Mouse (Mus musculus) bone marrow, adult 2 months (tissue): ENCODE measurements around the gene Rilp. TPM values are rescaled to one million over a fixed set of nuclear protein-coding genes. Genes with fewer than 3 reads are reported as not detected.
A peak's percentile ranks its signal among the peaks of the same experiment; 100 is the strongest.

ENCODE experiments used
- H3K27ac ChIP-seq: fragments of 200-500 bp; 2 replicates; pipeline ENCODE4 v1.5.1; 2012; ENCODE audit warnings: low read depth, mild to moderate bottlenecking, control low read depth, inconsistent platforms, low read length; ENCODE audit not compliant: control insufficient read depth, poor library complexity, insufficient read depth
- H3K4me1 ChIP-seq: fragments of 200-500 bp; 2 replicates; pipeline ENCODE4 v1.6.1; 2011; ENCODE audit warnings: low read length; ENCODE audit not compliant: control insufficient read depth, insufficient read depth
- H3K4me3 ChIP-seq: fragments of 200-500 bp; replicated peaks from 2 replicates; pipeline ENCODE3; 2011; ENCODE audit warnings: mild to moderate bottlenecking, low read depth, low read length, control low read depth; ENCODE audit not compliant: control insufficient read depth
- CTCF ChIP-seq: fragments of 200-500 bp; IDR thresholded peaks from 2 replicates; pipeline ENCODE4 v1.5.1; 2011; ENCODE audit warnings: low read length, control low read depth; ENCODE audit not compliant: control insufficient read depth, insufficient read depth
- POLR2A ChIP-seq: fragments of 200-500 bp; IDR thresholded peaks from 2 replicates; pipeline ENCODE4 v1.6.1; 2011; ENCODE audit warnings: low read depth, mild to moderate bottlenecking, control low read depth, low read length, borderline replicate concordance; ENCODE audit not compliant: control insufficient read depth
- whole genome bisulfite sequencing: fragments of 180-500 bp; shearing (Covaris S2); methylation state at CpG from one replicate; pipeline ENCODE4 v1.1.7; 2018; 5-methylcytosine and 5-hydroxymethylcytosine counted together
- polyA plus RNA-seq: library from polyadenylated mRNA; stranded (reverse); fragments of >200 nt; gene quantifications from 2 replicates; pipeline ENCODE4 v1.2.4, GENCODE M21; 2011; ENCODE audit warnings: low replicate concordance; ENCODE audit not compliant: missing spikeins, insufficient read depth, insufficient read length

Rilp gene
- 1.3 and 3.2 TPM in 2 replicates for polyA plus RNA-seq

GRCm38 (mm10) chr11:75509741-75510626, at the start of gene Rilp:
TSS of gene Rilp (plus strand) at chr11:75510094.
- TF ChIP-seq POLR2A (no peak), CTCF (peak; percentile 22; the same call in 1 of the 2 replicates)
- 5% methylated on average over 43 of the region's 43 CpGs for WGBS
- peaks cover 4% of the 10 kb centered on the region; the same call in 1 of the 2 replicates for H3K4me1 ChIP-seq
- H3K27ac ChIP-seq = peak within 1 kb of the TSS; percentile 52
- peak within 1 kb of the TSS; percentile 56 for H3K4me3 ChIP-seq

DNA sequence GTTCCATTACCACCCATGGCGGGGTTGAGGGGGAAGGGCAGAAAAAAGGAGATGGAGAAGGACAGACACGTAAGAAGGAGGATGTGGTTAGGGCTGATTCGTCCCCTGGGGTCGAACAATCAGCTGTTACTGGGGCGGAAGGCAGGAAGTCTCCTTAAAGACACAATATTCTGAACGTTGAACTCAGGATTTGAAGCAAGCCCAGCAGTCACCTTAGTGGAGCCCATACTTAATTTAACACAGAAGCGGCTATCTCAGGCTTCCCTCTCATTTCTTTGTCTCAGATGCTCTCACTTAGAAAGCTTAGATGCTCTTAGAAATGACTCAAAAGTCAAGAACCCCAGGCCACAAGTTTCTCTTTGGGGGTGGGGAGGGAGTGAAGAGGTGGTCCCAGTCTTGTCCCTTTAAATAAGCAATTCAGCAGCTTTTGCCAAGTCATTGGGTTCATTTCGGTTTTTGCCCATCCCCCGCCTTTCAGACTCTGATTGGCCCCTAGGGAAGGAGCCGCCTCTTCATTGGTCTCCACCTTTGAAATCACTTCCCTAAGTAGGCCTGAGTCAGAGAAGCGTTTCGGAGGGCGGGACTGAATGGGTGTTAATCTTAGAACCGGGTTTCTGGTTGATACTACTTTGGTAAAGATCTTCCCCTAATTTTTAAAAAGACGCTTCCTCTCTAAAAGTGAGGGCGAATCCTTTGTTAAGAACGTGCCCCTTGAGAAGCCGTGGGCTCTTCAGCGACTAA, 49.6 kb upstream of the Rilp start:
- WGBS = under 1% methylated on average over 19 of the region's 19 CpGs
- peaks cover 7% of the 10 kb centered on the region; the same call in 1 of the 2 replicates for H3K4me1 ChIP-seq
- TF ChIP-seq CTCF = no peak
- TF ChIP-seq POLR2A = no peak
- H3K4me3 ChIP-seq = peak overlapping the region; percentile 56
- H3K27ac ChIP-seq = peak overlapping the region; percentile 92

GRCm38 (mm10) chr11:75460844-75461742, 48.8 kb upstream of the Rilp start, which contains the start of gene Tlcd2:
TSS of gene Tlcd2 (plus strand) at chr11:75461715.
- TF ChIP-seq CTCF = no peak
- TF ChIP-seq POLR2A = peak; percentile 99
- under 1% methylated on average over 46 of the region's 46 CpGs for WGBS
- Histone ChIP-seq H3K4me3 (peak within 1 kb of the TSS; percentile 75), H3K4me1 (peaks cover 7% of the 10 kb centered on the region; the same call in 1 of the 2 replicates), H3K27ac (peak within 1 kb of the TSS; percentile 92)

GRCm38 (mm10) chr11:75461743-75462252, 48.1 kb upstream of the Rilp start:
- under 1% methylated on average over 30 of the region's 30 CpGs for WGBS
- H3K4me1 ChIP-seq = peaks cover 6% of the 10 kb centered on the region; the same call in 1 of the 2 replicates
- no peak for TF ChIP-seq POLR2A
- no peak for TF ChIP-seq CTCF
- peak overlapping the region; percentile 74 for H3K27ac ChIP-seq
- peak overlapping the region; percentile 75 for H3K4me3 ChIP-seq

DNA sequence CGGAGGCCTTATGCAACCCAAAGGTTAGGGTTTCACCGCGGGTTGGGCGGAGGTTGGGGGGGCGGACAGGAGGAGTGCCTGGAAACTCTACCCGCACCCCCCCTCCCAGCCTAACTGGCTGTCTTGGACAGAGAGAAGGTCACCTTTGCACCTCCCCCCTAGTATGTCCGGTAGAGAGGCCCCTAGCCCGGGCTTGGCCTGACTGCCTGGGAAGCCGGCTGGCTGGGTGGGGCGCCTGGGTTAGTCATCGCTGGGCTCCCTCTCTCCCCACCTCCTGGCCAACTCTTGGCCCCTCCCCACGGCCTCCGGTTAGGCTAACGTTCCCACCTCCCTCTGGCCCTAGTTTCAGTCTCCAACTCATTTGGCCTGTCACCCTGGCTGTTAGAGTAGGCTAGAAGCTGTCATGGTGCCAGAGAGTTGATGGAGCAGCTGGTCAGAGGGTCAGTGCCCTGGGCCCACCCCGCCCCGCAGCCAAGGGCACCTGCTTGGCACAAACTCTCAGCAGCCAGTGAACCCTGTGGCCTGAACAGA, 47.6 kb upstream of the Rilp start:
- peak overlapping the region; percentile 75 for H3K4me3 ChIP-seq
- no peak for TF ChIP-seq POLR2A
- TF ChIP-seq CTCF = no peak
- peak overlapping the region; percentile 74 for H3K27ac ChIP-seq
- whole genome bisulfite sequencing = 9% methylated on average over 16 of the region's 16 CpGs
- H3K4me1 ChIP-seq = peaks cover 5% of the 10 kb centered on the region; the same call in 1 of the 2 replicates

DNA sequence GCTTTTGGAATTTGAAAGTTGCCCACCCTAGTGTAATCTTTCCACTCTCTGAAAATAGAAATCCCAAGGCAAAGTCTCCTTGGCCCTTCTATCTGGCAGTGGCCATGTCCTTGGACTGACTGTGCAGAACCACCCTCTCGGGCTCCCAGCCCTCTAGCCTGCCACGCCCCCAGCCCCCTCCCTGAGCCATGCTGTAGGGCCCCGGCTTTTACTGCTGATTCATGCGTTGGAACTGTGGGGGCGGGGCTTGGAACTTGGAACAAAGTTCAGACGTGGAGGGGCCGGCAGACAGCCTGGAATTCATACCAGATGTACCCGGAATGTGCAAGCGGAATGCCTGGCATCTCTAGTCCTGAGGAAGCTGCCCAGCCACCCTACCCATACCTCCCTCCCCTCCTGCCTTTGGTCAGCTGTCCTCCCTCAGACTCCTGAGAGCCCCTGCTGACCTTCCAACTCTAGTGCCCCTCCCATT, 47.0 kb upstream of the Rilp start:
- H3K4me1 ChIP-seq = peaks cover 5% of the 10 kb centered on the region; the same call in 1 of the 2 replicates
- 16% methylated on average over 9 of the region's 9 CpGs for WGBS
- peak overlapping the region; percentile 74 for H3K27ac ChIP-seq
- peak overlapping the region; percentile 46 for H3K4me3 ChIP-seq
- no peak for TF ChIP-seq POLR2A
- no peak for TF ChIP-seq CTCF

DNA sequence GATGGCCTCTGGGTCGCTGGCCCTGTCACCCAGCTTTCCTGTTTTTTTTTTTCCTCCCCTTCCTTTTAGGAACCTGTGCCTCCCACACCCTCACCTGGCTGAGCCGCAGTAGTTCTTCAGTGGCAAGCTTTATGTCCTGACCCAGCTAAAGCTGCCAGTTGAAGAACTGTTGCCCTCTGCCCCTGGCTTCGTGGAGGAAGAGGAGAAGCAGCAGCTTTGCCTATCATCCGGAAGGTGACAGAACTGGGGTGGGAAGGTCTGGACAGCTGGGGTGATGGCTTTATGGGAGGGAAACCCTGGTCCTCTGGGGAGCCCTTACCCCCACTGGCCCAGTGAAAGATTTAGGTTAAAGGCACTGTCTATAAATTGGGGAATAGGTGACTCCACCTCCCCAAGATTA, 46.3 kb upstream of the Rilp start:
- TF ChIP-seq CTCF = no peak
- no peak for TF ChIP-seq POLR2A
- Histone ChIP-seq H3K27ac (no peak overlapping the region), H3K4me1 (peaks cover 3% of the 10 kb centered on the region; the same call in 1 of the 2 replicates), H3K4me3 (no peak overlapping the region)
- WGBS = 84% methylated on average over 4 of the region's 4 CpGs
